Mouse (Mus musculus): ENCODE results near the gene Esrrb. TPM values are rescaled to one million over a fixed set of nuclear protein-coding genes. Genes with fewer than 3 reads are reported as not detected.

The Esrrb gene
- total and polyA plus RNA-seq, 2 experiments from 2014 or later: 3.5 to 11.8 TPM

DNA sequence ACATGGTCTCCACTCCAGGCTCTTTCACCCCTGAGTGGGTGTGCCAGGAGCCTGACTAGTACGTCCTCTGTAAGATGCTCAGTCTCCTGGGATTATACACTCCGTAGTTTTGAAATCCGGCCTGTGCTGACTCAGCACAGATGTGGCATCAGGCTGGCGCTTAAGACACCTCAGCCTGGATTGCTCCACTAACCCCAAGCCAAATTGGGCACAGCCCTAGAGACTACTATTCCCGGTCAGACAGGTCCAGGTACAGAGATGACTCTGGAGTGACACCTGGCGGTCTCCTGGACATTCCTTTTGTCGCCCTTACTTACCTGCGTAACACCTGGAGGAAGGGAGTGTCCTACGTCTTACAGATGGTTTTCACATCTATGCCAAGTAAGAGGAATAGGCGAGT lies 146.8 kb downstream of the Esrrb start:
- no peaks in the 10 kb centered on the region for H3K9me3 ChIP-seq (replicated peaks; ENCODE audit: control insufficient read depth, low read length)
- H3K4me2 ChIP-seq (ENCODE audit: low read depth, low read length): no peak overlapping the region
- H3K27me3 ChIP-seq (ENCODE audit: control insufficient read depth, insufficient read depth, low read length): no peaks in the 10 kb centered on the region
- no peak overlapping the region for H3K4me3 ChIP-seq (ENCODE audit: low read depth, low read length)
- no peaks in the 10 kb centered on the region for H3K36me3 ChIP-seq (replicated peaks; ENCODE audit: control insufficient read depth, insufficient read depth, low read length)
- no peak for TF ChIP-seq EP300 (IDR thresholded peaks at IDR 0.05; ENCODE audit: low read depth)
- TF ChIP-seq CTCF (IDR thresholded peaks at IDR 0.05; ENCODE audit: low read depth): no peak
- DNase-seq (ENCODE audit: low spot score) (no peak), ATAC-seq (ENCODE audit: insufficient read depth, low read depth) (no peak)
- H3K9ac ChIP-seq (replicated peaks; ENCODE audit: low read depth, low read length): no peak overlapping the region
- no peak overlapping the region for H3K27ac ChIP-seq (ENCODE audit: low read depth)
- no peaks in the 10 kb centered on the region for H3K4me1 ChIP-seq (ENCODE audit: control insufficient read depth, insufficient read depth)
- 82% methylated on average over 10 of the region's 10 CpGs for WGBS

DNA sequence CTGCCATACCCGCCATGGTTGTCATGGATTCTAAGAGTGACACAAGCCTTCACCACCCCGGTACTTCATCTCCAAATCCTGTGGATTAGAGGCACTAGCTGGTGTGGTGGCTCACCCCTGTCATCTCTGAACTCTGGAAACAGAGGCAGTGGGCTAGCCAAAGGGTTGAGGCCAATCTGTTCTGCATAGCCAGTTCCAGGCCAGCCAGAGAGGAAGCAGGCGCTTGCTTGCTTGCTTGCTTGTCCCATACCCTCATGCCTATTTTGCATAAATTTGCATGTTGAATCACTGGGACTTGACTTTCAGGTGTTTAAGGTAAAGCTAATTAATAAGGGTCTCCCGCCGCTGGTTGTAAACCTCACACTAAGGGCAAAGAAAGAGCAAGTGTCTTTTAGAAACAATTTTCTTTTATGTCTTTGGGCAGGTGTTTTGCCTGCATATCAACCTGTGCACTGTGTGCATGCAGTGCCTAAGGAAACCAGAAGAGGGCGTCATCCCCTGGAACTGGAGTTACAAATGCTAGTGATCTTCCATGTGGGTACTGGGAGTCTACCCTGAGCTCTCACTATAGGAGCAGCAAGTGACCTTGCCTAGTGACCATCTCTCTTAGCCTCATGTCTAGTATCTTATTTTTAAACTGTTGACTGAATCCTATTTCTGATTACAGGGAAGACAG lies 147.5 kb downstream of the Esrrb start:
- DNase-seq (ENCODE audit: low spot score) (no peak), ATAC-seq (ENCODE audit: insufficient read depth, low read depth) (no peak)
- H3K9me3 ChIP-seq (replicated peaks; ENCODE audit: control insufficient read depth, low read length): no peaks in the 10 kb centered on the region
- H3K4me3 ChIP-seq (ENCODE audit: low read depth, low read length): no peak overlapping the region
- no peak overlapping the region for H3K9ac ChIP-seq (replicated peaks; ENCODE audit: low read depth, low read length)
- no peaks in the 10 kb centered on the region for H3K4me1 ChIP-seq (ENCODE audit: control insufficient read depth, insufficient read depth)
- TF ChIP-seq EP300 (IDR thresholded peaks at IDR 0.05; ENCODE audit: low read depth): no peak
- TF ChIP-seq CTCF (IDR thresholded peaks at IDR 0.05; ENCODE audit: low read depth): peak; percentile 15; the same call in 1 of the 2 replicates
- H3K27ac ChIP-seq (ENCODE audit: low read depth): no peak overlapping the region
- H3K27me3 ChIP-seq (ENCODE audit: control insufficient read depth, insufficient read depth, low read length): no peaks in the 10 kb centered on the region
- WGBS: 79% methylated on average over 6 of the region's 6 CpGs
- H3K36me3 ChIP-seq (replicated peaks; ENCODE audit: control insufficient read depth, insufficient read depth, low read length): no peaks in the 10 kb centered on the region
- no peak overlapping the region for H3K4me2 ChIP-seq (ENCODE audit: low read depth, low read length)

DNA sequence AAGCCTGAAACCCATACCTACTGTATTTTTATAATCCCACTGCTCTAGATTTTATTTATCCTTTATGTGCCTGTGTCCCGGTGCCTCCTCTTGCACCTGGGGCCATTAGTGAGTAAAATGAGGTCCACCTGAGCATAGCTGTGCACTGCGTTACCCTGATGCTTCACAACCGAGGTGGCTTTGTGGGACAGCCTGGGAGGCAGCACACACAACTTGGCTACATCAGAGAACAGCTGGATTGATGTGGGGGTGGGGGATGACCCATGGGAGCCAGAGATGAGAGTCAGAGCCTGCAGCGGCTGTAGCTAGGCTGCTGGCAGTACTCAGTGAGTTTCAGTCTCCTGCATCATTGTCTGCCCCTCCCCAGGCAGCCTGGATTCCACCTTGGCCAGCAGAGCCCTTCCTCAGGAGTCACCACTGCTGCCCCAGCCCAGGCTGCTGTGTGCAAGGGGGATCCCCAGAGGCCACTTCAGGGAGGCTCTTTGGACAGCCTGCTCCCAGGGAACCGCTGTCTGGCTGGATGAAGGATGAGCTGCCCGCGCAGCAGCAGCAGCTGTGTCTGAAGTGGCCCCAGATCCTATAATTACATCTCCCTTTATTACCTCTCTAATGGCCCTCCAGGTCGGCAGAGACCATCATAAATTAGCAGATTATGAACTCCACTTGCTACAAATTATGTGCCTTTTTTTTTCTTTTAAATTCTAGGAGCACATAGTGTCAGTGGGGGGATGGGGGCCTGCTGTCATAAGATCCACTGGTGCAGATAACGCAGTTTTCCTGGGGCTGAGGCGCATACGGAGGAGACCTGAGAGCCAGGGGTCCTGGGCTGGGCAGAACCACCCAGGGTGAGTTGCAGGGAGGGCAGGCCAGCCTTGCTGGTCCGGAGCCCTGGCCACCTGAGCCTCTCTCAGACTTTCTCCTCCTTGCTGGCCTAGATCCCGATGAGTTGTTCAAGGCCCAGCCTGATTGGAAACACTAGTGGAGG lies 148.7 kb downstream of the Esrrb start:
- Histone ChIP-seq H3K4me3 (ENCODE audit: low read depth, low read length) (no peak overlapping the region), H3K27me3 (ENCODE audit: control insufficient read depth, insufficient read depth, low read length) (no peaks in the 10 kb centered on the region), H3K36me3 (replicated peaks; ENCODE audit: control insufficient read depth, insufficient read depth, low read length) (no peaks in the 10 kb centered on the region), H3K4me2 (ENCODE audit: low read depth, low read length) (no peak overlapping the region), H3K27ac (ENCODE audit: low read depth) (no peak overlapping the region), H3K4me1 (ENCODE audit: control insufficient read depth, insufficient read depth) (no peaks in the 10 kb centered on the region), H3K9ac (replicated peaks; ENCODE audit: low read depth, low read length) (no peak overlapping the region), H3K9me3 (replicated peaks; ENCODE audit: control insufficient read depth, low read length) (no peaks in the 10 kb centered on the region)
- DNase-seq (ENCODE audit: low spot score): no peak
- WGBS: 60% methylated on average over 13 of the region's 13 CpGs
- no peak for ATAC-seq (ENCODE audit: insufficient read depth, low read depth)
- TF ChIP-seq EP300 (IDR thresholded peaks at IDR 0.05; ENCODE audit: low read depth): no peak
- TF ChIP-seq CTCF (IDR thresholded peaks at IDR 0.05; ENCODE audit: low read depth): no peak

DNA sequence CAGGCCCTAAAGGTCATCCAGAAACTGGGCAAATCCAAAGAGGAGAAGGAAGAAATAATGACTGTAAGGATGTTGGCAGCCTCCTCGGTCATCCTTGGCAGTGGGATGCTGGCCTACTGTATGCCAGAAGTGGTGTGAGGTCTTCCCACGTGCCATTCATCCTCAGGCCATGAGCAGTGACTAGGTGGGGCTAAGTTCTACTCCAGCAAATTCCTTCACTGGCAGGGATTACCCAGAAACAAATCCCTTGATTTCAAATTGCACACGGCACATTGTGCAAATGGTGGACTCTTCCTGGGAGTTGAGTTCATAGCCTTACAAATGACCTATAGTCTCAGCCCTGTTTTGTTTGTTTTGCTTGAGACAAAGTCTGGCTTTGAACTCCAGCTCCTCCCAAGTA lies 151.4 kb downstream of the Esrrb start:
- H3K9ac ChIP-seq (replicated peaks; ENCODE audit: low read depth, low read length): no peak overlapping the region
- no peak overlapping the region for H3K4me2 ChIP-seq (ENCODE audit: low read depth, low read length)
- H3K9me3 ChIP-seq (replicated peaks; ENCODE audit: control insufficient read depth, low read length): no peaks in the 10 kb centered on the region
- H3K36me3 ChIP-seq (replicated peaks; ENCODE audit: control insufficient read depth, insufficient read depth, low read length): no peaks in the 10 kb centered on the region
- no peak for TF ChIP-seq CTCF (IDR thresholded peaks at IDR 0.05; ENCODE audit: low read depth)
- no peak for TF ChIP-seq EP300 (IDR thresholded peaks at IDR 0.05; ENCODE audit: low read depth)
- H3K27ac ChIP-seq (ENCODE audit: low read depth): no peak overlapping the region
- DNase-seq (ENCODE audit: low spot score) (no peak), ATAC-seq (ENCODE audit: insufficient read depth, low read depth) (no peak)
- H3K4me3 ChIP-seq (ENCODE audit: low read depth, low read length): no peak overlapping the region
- H3K27me3 ChIP-seq (ENCODE audit: control insufficient read depth, insufficient read depth, low read length): no peaks in the 10 kb centered on the region
- H3K4me1 ChIP-seq (ENCODE audit: control insufficient read depth, insufficient read depth): no peaks in the 10 kb centered on the region
- 83% methylated on average over 3 of the region's 3 CpGs for WGBS

DNA sequence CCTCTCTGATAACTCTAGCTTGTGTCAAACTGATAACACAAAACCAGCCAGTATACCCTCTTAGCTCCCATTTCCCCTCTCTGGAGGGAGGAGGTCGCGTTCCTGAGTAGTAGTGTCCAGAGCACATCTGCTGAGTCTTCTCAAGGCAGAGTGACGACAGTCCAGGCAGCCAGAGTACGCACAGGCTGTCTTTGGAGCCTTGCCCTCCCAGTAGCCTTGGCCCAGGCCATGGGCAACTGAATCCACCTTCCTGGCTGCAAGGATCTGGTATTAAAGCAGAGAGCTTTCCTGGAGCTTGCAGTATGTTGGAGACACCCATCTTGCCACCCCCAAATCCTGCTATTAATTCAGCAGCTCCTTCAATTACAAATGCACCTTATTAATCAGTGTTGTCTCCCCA lies 152.7 kb downstream of the Esrrb start:
- Histone ChIP-seq H3K9ac (replicated peaks; ENCODE audit: low read depth, low read length) (no peak overlapping the region), H3K4me3 (ENCODE audit: low read depth, low read length) (no peak overlapping the region), H3K4me2 (ENCODE audit: low read depth, low read length) (no peak overlapping the region), H3K36me3 (replicated peaks; ENCODE audit: control insufficient read depth, insufficient read depth, low read length) (no peaks in the 10 kb centered on the region), H3K4me1 (ENCODE audit: control insufficient read depth, insufficient read depth) (no peaks in the 10 kb centered on the region), H3K27me3 (ENCODE audit: control insufficient read depth, insufficient read depth, low read length) (no peaks in the 10 kb centered on the region), H3K9me3 (replicated peaks; ENCODE audit: control insufficient read depth, low read length) (no peaks in the 10 kb centered on the region), H3K27ac (ENCODE audit: low read depth) (no peak overlapping the region)
- ATAC-seq (ENCODE audit: insufficient read depth, low read depth): no peak
- DNase-seq (ENCODE audit: low spot score): no peak
- TF ChIP-seq EP300 (IDR thresholded peaks at IDR 0.05; ENCODE audit: low read depth) (no peak), CTCF (IDR thresholded peaks at IDR 0.05; ENCODE audit: low read depth) (no peak)
- 52% methylated on average over 4 of the region's 4 CpGs for WGBS
